Mouse (Mus musculus) spleen, adult 2 months (tissue): ENCODE measurements around the gene Src.

ENCODE experiments used
- CTCF ChIP-seq: fragments of 200-500 bp; IDR thresholded peaks from 2 replicates; pipeline ENCODE4 v1.5.1; 2011; ENCODE audit warnings: mild to moderate bottlenecking, inconsistent platforms; ENCODE audit not compliant: insufficient read depth, insufficient read length, insufficient replicate concordance; ENCODE audit errors: extremely low read depth
- POLR2A ChIP-seq: fragments of 200-500 bp; IDR thresholded peaks from 2 replicates; pipeline ENCODE4 v1.6.1; 2011; ENCODE audit warnings: low read depth, low read length, inconsistent platforms

DNA sequence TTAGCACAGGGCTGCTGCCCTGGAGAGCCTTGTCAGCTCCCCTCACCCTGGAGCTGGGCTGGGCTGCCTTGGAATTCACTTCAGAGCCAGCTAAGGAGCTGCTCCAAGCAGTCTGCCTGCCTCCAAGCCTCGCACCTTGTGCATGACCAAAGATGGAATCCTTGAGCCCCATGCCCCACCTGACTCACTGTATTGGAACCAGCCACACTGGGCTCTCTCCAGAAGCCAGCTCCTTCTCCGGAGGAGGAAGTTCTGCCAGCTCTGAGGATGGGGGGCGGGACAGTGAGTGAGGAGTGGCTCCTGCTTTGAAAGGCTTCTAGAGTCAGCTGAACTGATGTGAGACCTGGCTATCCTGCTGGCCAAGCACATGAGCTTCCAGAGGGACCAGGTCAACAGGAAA is 44.6 kb upstream of the Src start:
- TF ChIP-seq POLR2A (no peak), CTCF (no peak)
